Mouse (Mus musculus): ENCODE measurements around the gene Sun2. TPM values are rescaled to one million over a fixed set of nuclear protein-coding genes. Genes with fewer than 3 reads are reported as not detected.

The Sun2 gene
- polyA plus RNA-seq, 1 experiment: 56.7 TPM

- H3K36me3 ChIP-seq (ENCODE audit: control insufficient read depth, insufficient read depth): peaks cover 18% of the 10 kb centered on the region
- H3K4me3 ChIP-seq (ENCODE audit: insufficient read depth, poor library complexity, severe bottlenecking): no peak overlapping the region
- H3K79me2 ChIP-seq (ENCODE audit: control insufficient read depth, insufficient read depth): peaks cover 32% of the 10 kb centered on the region
- TF ChIP-seq MYOD1 (IDR thresholded peaks at IDR 0.05; ENCODE audit: control insufficient read depth, insufficient read length, low read depth) (no peak), CTCF (IDR thresholded peaks at IDR 0.05; ENCODE audit: control insufficient read depth, insufficient read depth, insufficient read length) (no peak), FOSL1 (IDR thresholded peaks at IDR 0.05; ENCODE audit: insufficient read depth, low read length, poor library complexity, severe bottlenecking) (no peak), CEBPB (IDR thresholded peaks at IDR 0.05; ENCODE audit: low read depth) (no peak), USF1 (IDR thresholded peaks at IDR 0.05; ENCODE audit: low read depth) (no peak), MAX (IDR thresholded peaks at IDR 0.05) (no peak), MYOG (IDR thresholded peaks at IDR 0.05; ENCODE audit: control insufficient read depth, extremely low read depth, insufficient read length) (no peak)
- peaks cover 10% of the 10 kb centered on the region for H3K79me3 ChIP-seq (ENCODE audit: low read depth)
- H3K27me3 ChIP-seq (ENCODE audit: control insufficient read depth, insufficient read depth, insufficient read length): no peaks in the 10 kb centered on the region
- no peak overlapping the region for H3ac ChIP-seq (ENCODE audit: control insufficient read depth, insufficient read length, low read depth)
Observed at GRCm38 (mm10) chr15:79744001-79744400, 1.7 kb upstream of the Sun2 start.

GRCm38 (mm10) chr15:79742706-79743023 is 329 bp upstream of the Sun2 start:
- H3K79me3 ChIP-seq (ENCODE audit: low read depth): peaks cover 10% of the 10 kb centered on the region
- TF ChIP-seq MYOG (IDR thresholded peaks at IDR 0.05; ENCODE audit: control insufficient read depth, extremely low read depth, insufficient read length): no peak
- TF ChIP-seq USF1 (IDR thresholded peaks at IDR 0.05; ENCODE audit: low read depth): no peak
- no peak for TF ChIP-seq MAX (IDR thresholded peaks at IDR 0.05)
- no peak for TF ChIP-seq CEBPB (IDR thresholded peaks at IDR 0.05; ENCODE audit: low read depth)
- no peak for TF ChIP-seq MYOD1 (IDR thresholded peaks at IDR 0.05; ENCODE audit: control insufficient read depth, insufficient read length, low read depth)
- TF ChIP-seq FOSL1 (IDR thresholded peaks at IDR 0.05; ENCODE audit: insufficient read depth, low read length, poor library complexity, severe bottlenecking): no peak
- TF ChIP-seq CTCF (IDR thresholded peaks at IDR 0.05; ENCODE audit: control insufficient read depth, insufficient read depth, insufficient read length): no peak
- peak overlapping the region; percentile 94 for H3K4me3 ChIP-seq (ENCODE audit: insufficient read depth, poor library complexity, severe bottlenecking)

GRCm38 (mm10) chr15:79741173-79741858 is 1.0 kb downstream of the Sun2 start:
- H3K27me3 ChIP-seq (ENCODE audit: control insufficient read depth, insufficient read depth, insufficient read length): no peaks in the 10 kb centered on the region
- H3K79me2 ChIP-seq (ENCODE audit: control insufficient read depth, insufficient read depth): peaks cover 33% of the 10 kb centered on the region
- no peak for TF ChIP-seq MYOD1 (IDR thresholded peaks at IDR 0.05; ENCODE audit: control insufficient read depth, insufficient read length, low read depth)
- TF ChIP-seq USF1 (IDR thresholded peaks at IDR 0.05; ENCODE audit: low read depth): peak; percentile 26
- H3K36me3 ChIP-seq (ENCODE audit: control insufficient read depth, insufficient read depth): peaks cover 41% of the 10 kb centered on the region
- peaks cover 10% of the 10 kb centered on the region for H3K79me3 ChIP-seq (ENCODE audit: low read depth)
- peak overlapping the region; percentile 94 for H3K4me3 ChIP-seq (ENCODE audit: insufficient read depth, poor library complexity, severe bottlenecking)
- peak overlapping the region; percentile 87 for H3ac ChIP-seq (ENCODE audit: control insufficient read depth, insufficient read length, low read depth)

More at GRCm38 (mm10) chr15:79742706-79743023, 329 bp upstream of the Sun2 start:
- H3K27me3 ChIP-seq (ENCODE audit: control insufficient read depth, insufficient read depth, insufficient read length): no peaks in the 10 kb centered on the region
- H3ac ChIP-seq (ENCODE audit: control insufficient read depth, insufficient read length, low read depth): peak overlapping the region; percentile 63
- H3K79me2 ChIP-seq (ENCODE audit: control insufficient read depth, insufficient read depth): peaks cover 33% of the 10 kb centered on the region
- H3K36me3 ChIP-seq (ENCODE audit: control insufficient read depth, insufficient read depth): peaks cover 28% of the 10 kb centered on the region

- peaks cover 10% of the 10 kb centered on the region for H3K79me3 ChIP-seq (ENCODE audit: low read depth)
- TF ChIP-seq FOSL1 (IDR thresholded peaks at IDR 0.05; ENCODE audit: insufficient read depth, low read length, poor library complexity, severe bottlenecking) (no peak), CEBPB (IDR thresholded peaks at IDR 0.05; ENCODE audit: low read depth) (no peak), MYOG (IDR thresholded peaks at IDR 0.05; ENCODE audit: control insufficient read depth, extremely low read depth, insufficient read length) (no peak)
- H3ac ChIP-seq (ENCODE audit: control insufficient read depth, insufficient read length, low read depth): no peak overlapping the region
- peaks cover 33% of the 10 kb centered on the region for H3K79me2 ChIP-seq (ENCODE audit: control insufficient read depth, insufficient read depth)
- H3K36me3 ChIP-seq (ENCODE audit: control insufficient read depth, insufficient read depth): peaks cover 46% of the 10 kb centered on the region
- no peaks in the 10 kb centered on the region for H3K27me3 ChIP-seq (ENCODE audit: control insufficient read depth, insufficient read depth, insufficient read length)
- peak overlapping the region; percentile 94 for H3K4me3 ChIP-seq (ENCODE audit: insufficient read depth, poor library complexity, severe bottlenecking)
Observed at GRCm38 (mm10) chr15:79740739-79741138, 1.6 kb downstream of the Sun2 start.

- Histone ChIP-seq H3ac (ENCODE audit: control insufficient read depth, insufficient read length, low read depth) (no peak overlapping the region), H3K79me2 (ENCODE audit: control insufficient read depth, insufficient read depth) (peaks cover 3% of the 10 kb centered on the region), H3K27me3 (ENCODE audit: control insufficient read depth, insufficient read depth, insufficient read length) (no peaks in the 10 kb centered on the region), H3K36me3 (ENCODE audit: control insufficient read depth, insufficient read depth) (peaks cover 84% of the 10 kb centered on the region), H3K4me3 (ENCODE audit: insufficient read depth, poor library complexity, severe bottlenecking) (no peak overlapping the region), H3K79me3 (ENCODE audit: low read depth) (no peaks in the 10 kb centered on the region)
- TF ChIP-seq CEBPB (IDR thresholded peaks at IDR 0.05; ENCODE audit: low read depth): no peak
- no peak for TF ChIP-seq CTCF (IDR thresholded peaks at IDR 0.05; ENCODE audit: control insufficient read depth, insufficient read depth, insufficient read length)
- TF ChIP-seq MYOG (IDR thresholded peaks at IDR 0.05; ENCODE audit: control insufficient read depth, extremely low read depth, insufficient read length): no peak
- TF ChIP-seq MYOD1 (IDR thresholded peaks at IDR 0.05; ENCODE audit: control insufficient read depth, insufficient read length, low read depth): no peak
- TF ChIP-seq USF1 (IDR thresholded peaks at IDR 0.05; ENCODE audit: low read depth): no peak
- no peak for TF ChIP-seq MAX (IDR thresholded peaks at IDR 0.05)
- no peak for TF ChIP-seq FOSL1 (IDR thresholded peaks at IDR 0.05; ENCODE audit: insufficient read depth, low read length, poor library complexity, severe bottlenecking)
Observed at GRCm38 (mm10) chr15:79734311-79734710, 8.0 kb downstream of the Sun2 start.

GRCm38 (mm10) chr15:79733640-79734039 is 8.7 kb downstream of the Sun2 start:
- TF ChIP-seq MYOG (IDR thresholded peaks at IDR 0.05; ENCODE audit: control insufficient read depth, extremely low read depth, insufficient read length) (no peak), CTCF (IDR thresholded peaks at IDR 0.05; ENCODE audit: control insufficient read depth, insufficient read depth, insufficient read length) (no peak), USF1 (IDR thresholded peaks at IDR 0.05; ENCODE audit: low read depth) (no peak), FOSL1 (IDR thresholded peaks at IDR 0.05; ENCODE audit: insufficient read depth, low read length, poor library complexity, severe bottlenecking) (no peak), MYOD1 (IDR thresholded peaks at IDR 0.05; ENCODE audit: control insufficient read depth, insufficient read length, low read depth) (no peak), CEBPB (IDR thresholded peaks at IDR 0.05; ENCODE audit: low read depth) (no peak), MAX (IDR thresholded peaks at IDR 0.05) (no peak)
- Histone ChIP-seq H3ac (ENCODE audit: control insufficient read depth, insufficient read length, low read depth) (no peak overlapping the region), H3K79me2 (ENCODE audit: control insufficient read depth, insufficient read depth) (no peaks in the 10 kb centered on the region), H3K79me3 (ENCODE audit: low read depth) (no peaks in the 10 kb centered on the region), H3K27me3 (ENCODE audit: control insufficient read depth, insufficient read depth, insufficient read length) (no peaks in the 10 kb centered on the region), H3K36me3 (ENCODE audit: control insufficient read depth, insufficient read depth) (peaks cover 84% of the 10 kb centered on the region), H3K4me3 (ENCODE audit: insufficient read depth, poor library complexity, severe bottlenecking) (no peak overlapping the region)
